Mouse (Mus musculus): ENCODE results near the gene Arpp21.

DNA sequence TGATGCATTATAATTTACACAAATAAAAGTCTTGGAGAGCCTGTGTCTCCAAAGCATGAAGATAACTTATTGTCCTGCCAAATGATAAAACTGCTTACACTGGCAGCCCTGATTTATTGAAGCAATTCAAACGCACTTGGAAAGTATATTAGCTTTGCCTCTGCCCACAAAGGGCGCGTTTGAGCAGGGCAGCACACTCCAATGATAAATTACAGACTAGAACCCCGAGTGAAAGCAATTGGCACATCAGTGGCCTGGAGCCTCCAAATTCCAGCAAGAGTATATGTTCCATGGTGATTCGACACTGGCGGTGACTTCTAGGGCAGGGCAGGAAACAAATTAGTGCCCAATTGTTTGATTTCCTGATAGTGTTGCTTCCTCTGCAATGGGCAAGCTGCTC is 137.5 kb downstream of the Arpp21 start:
- TF ChIP-seq CTCF (IDR thresholded peaks at IDR 0.05) (no peak), POLR2A (IDR thresholded peaks at IDR 0.05; ENCODE audit: insufficient read depth, low read depth, low read length) (no peak)

Data from heart, adult 2 months (tissue).